24 mouse cellular contexts compared by ENCODE assay signal in the genomic region with DNA sequence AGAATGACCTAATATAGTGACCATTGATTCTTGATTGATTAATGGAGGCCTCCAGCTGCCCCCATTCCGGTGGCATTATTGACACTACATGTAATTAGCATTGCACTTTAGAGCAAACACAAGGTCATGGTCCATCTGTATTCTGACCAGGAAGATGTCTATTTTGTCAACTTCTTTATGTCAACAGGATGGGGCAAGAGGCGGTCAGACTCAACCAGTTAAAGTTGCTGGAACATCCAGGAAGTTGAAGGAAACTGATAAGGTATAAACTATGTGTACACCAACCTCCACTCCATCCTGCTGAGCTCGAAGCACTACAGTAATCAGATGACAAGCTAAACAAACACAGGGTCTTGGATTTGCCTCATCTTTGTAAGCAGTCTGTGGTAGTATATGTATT.
"Had no signal": no experiment of that assay in that cellular context is flagged by ENCODE, and none has a peak within 500 bp of the region (broad histone marks: within the 10 kb centered on the region; RNA-seq: fewer than 3 reads in every experiment).

No protein-coding gene starts in this region.

- H3K36me3 ChIP-seq: heart, embryonic 10.5 days; heart, embryonic 12.5 days; hindbrain, embryonic 13.5 days; hindbrain, embryonic 15.5 days; kidney, embryonic 15.5 days; limb, embryonic 12.5 days had no signal

- H3K27ac ChIP-seq: heart, embryonic 10.5 days; hindbrain, embryonic 13.5 days; hindbrain, embryonic 15.5 days; hindbrain, postnatal 0 days; kidney, embryonic 15.5 days; kidney, postnatal 0 days; limb, embryonic 12.5 days had no signal

- H3K9me3 ChIP-seq: heart, embryonic 10.5 days; heart, embryonic 12.5 days; hindbrain, embryonic 13.5 days; hindbrain, embryonic 15.5 days; kidney, embryonic 15.5 days; limb, embryonic 12.5 days had no signal

- H3K4me2 ChIP-seq: heart, embryonic 12.5 days; hindbrain, embryonic 13.5 days; hindbrain, embryonic 15.5 days; kidney, embryonic 15.5 days; limb, embryonic 12.5 days had no signal

- H3K4me3 ChIP-seq: heart, embryonic 10.5 days; heart, embryonic 12.5 days; hindbrain, embryonic 13.5 days; hindbrain, embryonic 15.5 days; kidney, embryonic 15.5 days; limb, embryonic 12.5 days had no signal

- H3K4me1 ChIP-seq: heart, embryonic 10.5 days; heart, embryonic 12.5 days; hindbrain, embryonic 13.5 days; hindbrain, embryonic 15.5 days; kidney, embryonic 15.5 days had no signal

- H3K27me3 ChIP-seq: heart, embryonic 12.5 days; hindbrain, embryonic 13.5 days; hindbrain, embryonic 15.5 days; kidney, embryonic 15.5 days; limb, embryonic 12.5 days had no signal

- H3K9ac ChIP-seq: heart, embryonic 12.5 days; hindbrain, embryonic 13.5 days; hindbrain, embryonic 15.5 days; kidney, embryonic 15.5 days; limb, embryonic 12.5 days had no signal

- DNase-seq: gastrocnemius, postnatal 14 days; gastrocnemius, postnatal 36 days; heart, adult 18-20 months; heart, postnatal 10 days; heart, postnatal 36 days; kidney, adult 11 months; kidney, adult 2 months; kidney, adult 9 months; kidney, postnatal 14 days; kidney, postnatal 36 days; layer of hippocampus, adult 9-11 months; layer of hippocampus, postnatal 36 days; left cerebral cortex, postnatal 4 days; liver had no signal

- ATAC-seq: forebrain, embryonic 16.5 days; hindbrain, postnatal 0 days; intestine, embryonic 16.5 days had no signal
